Mouse (Mus musculus) liver, postnatal 0 days (tissue): ENCODE data around the gene Fat4.

Source experiments
- CTCF ChIP-seq: sonication (generic); IDR thresholded peaks from 2 replicates; pipeline ENCODE4 v1.5.1; 2016; ENCODE audit warnings: antibody characterized with exemption, low read depth
- EP300 ChIP-seq: IDR thresholded peaks from 2 replicates; pipeline ENCODE4 v1.6.1; 2016; ENCODE audit warnings: antibody characterized with exemption, low read depth, mild to moderate bottlenecking

DNA sequence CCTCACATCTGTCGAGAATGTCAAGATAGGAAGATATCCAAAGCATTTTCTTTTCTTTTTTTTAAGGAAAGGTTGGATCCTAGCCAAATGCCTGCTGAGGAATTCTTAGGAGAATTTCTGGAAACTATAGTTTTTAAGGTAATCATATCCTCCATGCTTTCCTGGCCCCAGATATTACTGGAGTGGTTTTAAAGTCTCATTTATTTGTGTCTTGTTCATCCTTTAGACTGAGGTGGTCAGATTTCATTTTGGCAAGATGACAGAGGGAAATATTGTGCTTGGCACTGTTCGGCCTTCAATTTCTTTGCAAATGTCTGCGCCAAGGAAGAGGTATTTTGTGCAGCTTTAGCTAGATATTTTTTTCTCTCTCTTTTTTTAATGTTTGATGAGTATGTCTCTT, 42.0 kb downstream of the Fat4 start:
- no peak for TF ChIP-seq CTCF
- no peak for TF ChIP-seq EP300
